Mouse (Mus musculus) frontal cortex, adult (tissue): Measurements from ENCODE around the gene Thada.
"Not testable (repeated sequence)": the region's sequence is repeated elsewhere in the genome, so short reads cannot be mapped to it uniquely, and the experiment has no call there.

Experiments
- ATAC-seq: cut with Nextera tagmentation; 2 replicates; pipeline ENCODE4 v1.9.2; 2017; ENCODE audit warnings: mild to moderate bottlenecking, moderate library complexity, mixed read lengths; ENCODE audit not compliant: low TSS enrichment

Thada gene

GRCm38 (mm10) chr17:84224217-84224887 lies 241.7 kb downstream of the Thada start:
- no peak for ATAC-seq

- not testable (repeated sequence) for ATAC-seq
Observed at GRCm38 (mm10) chr17:84218841-84219240, 247.2 kb downstream of the Thada start.

GRCm38 (mm10) chr17:84217696-84218095 lies 248.3 kb downstream of the Thada start:
- no peak for ATAC-seq

GRCm38 (mm10) chr17:84215264-84215960 lies 250.6 kb downstream of the Thada start:
- no peak for ATAC-seq

GRCm38 (mm10) chr17:84213464-84213863 lies 252.5 kb downstream of the Thada start:
- ATAC-seq, result no peak

GRCm38 (mm10) chr17:84207611-84208010 lies 258.4 kb downstream of the Thada start:
- no peak for ATAC-seq

- ATAC-seq, result no peak
Observed at GRCm38 (mm10) chr17:84206239-84206638, 259.8 kb downstream of the Thada start.

GRCm38 (mm10) chr17:84204962-84205361 lies 261.0 kb downstream of the Thada start:
- ATAC-seq, result no peak

- no peak for ATAC-seq
Observed at GRCm38 (mm10) chr17:84203340-84203739, 262.7 kb downstream of the Thada start.

GRCm38 (mm10) chr17:84201183-84201582 lies 264.8 kb downstream of the Thada start:
- ATAC-seq, result no peak

- ATAC-seq, result no peak
Observed at GRCm38 (mm10) chr17:84197912-84198344, 268.1 kb downstream of the Thada start.

GRCm38 (mm10) chr17:84196329-84196728 lies 269.7 kb downstream of the Thada start:
- no peak for ATAC-seq

- no peak for ATAC-seq
Observed at GRCm38 (mm10) chr17:84195835-84196234, 270.2 kb downstream of the Thada start.

- ATAC-seq, result no peak
Observed at GRCm38 (mm10) chr17:84195003-84195395, 271.0 kb downstream of the Thada start.

- no peak for ATAC-seq
Observed at GRCm38 (mm10) chr17:84194282-84195002, 271.6 kb downstream of the Thada start.

- ATAC-seq, result no peak
Observed at GRCm38 (mm10) chr17:84193411-84193810, 272.6 kb downstream of the Thada start.

- no peak for ATAC-seq
Observed at GRCm38 (mm10) chr17:84191946-84192345, 274.1 kb downstream of the Thada start.

GRCm38 (mm10) chr17:84190885-84191284 lies 275.1 kb downstream of the Thada start:
- ATAC-seq, result no peak

GRCm38 (mm10) chr17:84189127-84189854 lies 276.7 kb downstream of the Thada start:
- no peak for ATAC-seq

GRCm38 (mm10) chr17:84188374-84188961 lies 277.5 kb downstream of the Thada start:
- ATAC-seq, result peak; percentile 58

GRCm38 (mm10) chr17:84187727-84188373 lies 278.2 kb downstream of the Thada start, which contains the start of gene Zfp36l2:
Zfp36l2 (minus strand) TSS chr17:84187947.
- ATAC-seq, result peak; percentile 31
